Mouse (Mus musculus): ENCODE results near the gene Tcf23. TPM values are rescaled to one million over a fixed set of nuclear protein-coding genes. Genes with fewer than 3 reads are reported as not detected.

The Tcf23 gene
- total and polyA plus RNA-seq, 3 experiments: not detected

DNA sequence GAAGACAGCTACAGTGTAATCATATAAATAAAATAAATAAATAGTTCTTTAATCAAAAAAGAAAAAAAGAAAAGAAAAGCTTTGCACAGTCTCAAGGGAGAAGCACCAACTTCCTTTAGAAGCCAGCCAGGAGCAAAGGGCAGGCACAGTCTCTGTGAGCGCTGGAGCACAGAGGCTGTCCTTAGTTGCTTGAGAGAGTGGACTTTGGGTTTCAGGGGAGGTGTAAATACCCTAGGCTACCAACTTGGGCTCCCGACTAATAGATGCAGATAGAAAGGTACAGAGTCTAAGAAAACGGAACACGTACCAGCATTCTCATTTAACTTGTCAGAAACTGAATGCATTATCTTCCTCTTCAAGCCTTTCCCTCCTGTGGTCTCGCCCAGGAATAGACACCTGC, 19.8 kb upstream of the Tcf23 start:
- peaks cover 26% of the 10 kb centered on the region for H3K36me3 ChIP-seq (replicated peaks)
- H3K27me3 ChIP-seq (ENCODE audit: insufficient read depth, low read length): peaks cover 21% of the 10 kb centered on the region
- H3K4me1 ChIP-seq (ENCODE audit: insufficient read depth, low read depth, low read length): peaks cover 38% of the 10 kb centered on the region
- H3K9me3 ChIP-seq (replicated peaks): no peaks in the 10 kb centered on the region
- TF ChIP-seq TAL1 (conservative IDR thresholded peaks at IDR 0.05; ENCODE audit: low read depth, low read length) (no peak), CTCF (IDR thresholded peaks at IDR 0.05; ENCODE audit: low read depth, low read length) (no peak), POLR2AphosphoS5 (IDR thresholded peaks at IDR 0.05; ENCODE audit: insufficient replicate concordance, low read depth, low read length) (no peak), GATA2 (IDR thresholded peaks at IDR 0.05; ENCODE audit: borderline replicate concordance, low read depth, low read length) (no peak), GATA1 (IDR thresholded peaks at IDR 0.05; ENCODE audit: borderline replicate concordance, low read length) (no peak)
- DNase-seq (ENCODE audit: low spot score): no peak
- no peak overlapping the region for H3K4me3 ChIP-seq (ENCODE audit: low read depth, low read length)
- no peak for ATAC-seq (ENCODE audit: extremely low read depth, insufficient number of reproducible peaks, low FRiP score, poor library complexity, severe bottlenecking)

DNA sequence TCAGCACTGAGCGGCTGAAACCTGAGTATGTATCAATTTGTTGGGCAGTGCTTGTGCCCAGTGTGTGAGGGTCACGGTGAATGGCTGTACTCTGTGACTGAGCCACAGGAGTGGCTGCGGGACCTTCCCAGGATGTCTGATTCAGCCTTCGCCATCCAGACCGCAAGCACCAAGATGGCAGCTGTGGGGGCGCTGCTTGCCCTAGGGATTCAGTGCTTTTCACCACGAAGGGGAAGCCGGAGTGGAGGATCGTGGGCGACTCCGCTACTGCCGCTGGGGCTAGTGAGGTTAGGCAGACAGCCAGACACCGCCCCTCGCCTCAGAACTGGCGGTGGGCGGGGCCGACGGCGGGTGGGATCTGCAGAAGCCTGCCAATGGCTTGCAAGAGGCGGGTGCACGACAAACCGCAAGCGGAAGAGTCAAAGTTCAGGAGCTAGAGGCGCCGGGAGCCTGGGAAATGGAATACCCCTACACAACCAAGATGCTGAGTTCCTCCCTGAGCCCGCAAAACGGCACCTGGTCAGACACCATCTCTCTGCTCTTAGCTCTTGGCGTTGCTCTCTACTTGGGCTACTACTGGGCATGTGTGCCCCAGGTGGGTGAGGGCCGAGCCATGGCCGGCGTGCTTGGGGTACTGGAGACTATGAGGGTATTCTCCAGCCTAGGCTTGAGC, 18.7 kb upstream of the Tcf23 start:
- ATAC-seq (ENCODE audit: extremely low read depth, insufficient number of reproducible peaks, low FRiP score, poor library complexity, severe bottlenecking) (peak; percentile 92), DNase-seq (ENCODE audit: low spot score) (peak; percentile 95)
- Histone ChIP-seq H3K36me3 (replicated peaks) (peaks cover 38% of the 10 kb centered on the region), H3K27me3 (ENCODE audit: insufficient read depth, low read length) (peaks cover 15% of the 10 kb centered on the region), H3K4me1 (ENCODE audit: insufficient read depth, low read depth, low read length) (peaks cover 40% of the 10 kb centered on the region), H3K9me3 (replicated peaks) (no peaks in the 10 kb centered on the region; the same call in 1 of the 2 replicates), H3K4me3 (ENCODE audit: low read depth, low read length) (peak overlapping the region; percentile 75)
- no peak for TF ChIP-seq GATA2 (IDR thresholded peaks at IDR 0.05; ENCODE audit: borderline replicate concordance, low read depth, low read length)

DNA sequence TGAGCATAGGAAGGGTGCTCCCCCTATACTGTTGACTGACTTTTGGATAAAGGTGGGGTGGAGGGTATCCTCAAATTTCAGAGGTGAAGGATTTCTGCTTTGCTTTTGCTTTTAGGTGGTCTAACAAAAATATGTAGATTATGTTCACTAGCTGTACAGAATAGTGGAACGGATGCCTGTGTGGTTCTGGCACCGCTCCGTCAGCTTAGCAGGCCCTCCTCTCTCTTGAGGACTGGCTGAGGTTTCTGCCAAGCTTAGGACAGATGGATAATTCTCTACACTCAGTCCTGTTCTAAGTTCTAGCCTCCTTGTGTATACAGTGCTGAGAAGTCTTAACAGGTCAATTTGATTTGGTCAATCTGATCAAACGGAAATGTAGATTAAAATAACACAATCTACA, 18.0 kb upstream of the Tcf23 start:
- Histone ChIP-seq H3K27me3 (ENCODE audit: insufficient read depth, low read length) (peaks cover 9% of the 10 kb centered on the region), H3K9me3 (replicated peaks) (peaks cover 3% of the 10 kb centered on the region), H3K4me3 (ENCODE audit: low read depth, low read length) (peak overlapping the region; percentile 75), H3K4me1 (ENCODE audit: insufficient read depth, low read depth, low read length) (peaks cover 39% of the 10 kb centered on the region), H3K36me3 (replicated peaks) (peaks cover 44% of the 10 kb centered on the region)
- no peak for ATAC-seq (ENCODE audit: extremely low read depth, insufficient number of reproducible peaks, low FRiP score, poor library complexity, severe bottlenecking)
- DNase-seq (ENCODE audit: low spot score): no peak
- TF ChIP-seq GATA1 (IDR thresholded peaks at IDR 0.05; ENCODE audit: borderline replicate concordance, low read length) (no peak), CTCF (IDR thresholded peaks at IDR 0.05; ENCODE audit: low read depth, low read length) (no peak), POLR2AphosphoS5 (IDR thresholded peaks at IDR 0.05; ENCODE audit: insufficient replicate concordance, low read depth, low read length) (no peak), GATA2 (IDR thresholded peaks at IDR 0.05; ENCODE audit: borderline replicate concordance, low read depth, low read length) (no peak), TAL1 (conservative IDR thresholded peaks at IDR 0.05; ENCODE audit: low read depth, low read length) (no peak)

DNA sequence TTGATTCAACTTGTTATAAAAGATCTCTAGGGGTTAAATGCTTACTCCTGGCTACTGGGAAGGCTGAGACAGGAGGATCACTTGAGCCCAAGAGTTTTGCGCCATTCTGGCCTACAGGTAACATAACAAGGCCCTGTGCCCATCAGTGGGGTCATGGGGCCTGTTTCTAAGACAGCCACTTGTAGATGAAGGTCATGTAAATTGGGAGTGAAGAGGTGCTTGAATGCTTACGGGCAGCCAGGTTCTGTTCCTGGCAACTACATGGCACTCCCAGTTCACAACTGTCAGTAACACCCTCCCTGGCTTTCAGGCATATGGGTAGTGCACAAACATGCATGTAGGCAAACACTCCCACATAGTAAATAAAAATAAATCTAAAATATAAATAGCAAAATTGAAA, 17.5 kb upstream of the Tcf23 start:
- Histone ChIP-seq H3K9me3 (replicated peaks) (peaks cover 8% of the 10 kb centered on the region), H3K36me3 (replicated peaks) (peaks cover 49% of the 10 kb centered on the region), H3K27me3 (ENCODE audit: insufficient read depth, low read length) (peaks cover 5% of the 10 kb centered on the region), H3K4me1 (ENCODE audit: insufficient read depth, low read depth, low read length) (peaks cover 38% of the 10 kb centered on the region), H3K4me3 (ENCODE audit: low read depth, low read length) (no peak overlapping the region)
- TF ChIP-seq GATA2 (IDR thresholded peaks at IDR 0.05; ENCODE audit: borderline replicate concordance, low read depth, low read length) (no peak), CTCF (IDR thresholded peaks at IDR 0.05; ENCODE audit: low read depth, low read length) (no peak), POLR2AphosphoS5 (IDR thresholded peaks at IDR 0.05; ENCODE audit: insufficient replicate concordance, low read depth, low read length) (no peak), GATA1 (IDR thresholded peaks at IDR 0.05; ENCODE audit: borderline replicate concordance, low read length) (no peak), TAL1 (conservative IDR thresholded peaks at IDR 0.05; ENCODE audit: low read depth, low read length) (no peak)
- no peak for DNase-seq (ENCODE audit: low spot score)
- ATAC-seq (ENCODE audit: extremely low read depth, insufficient number of reproducible peaks, low FRiP score, poor library complexity, severe bottlenecking): no peak

DNA sequence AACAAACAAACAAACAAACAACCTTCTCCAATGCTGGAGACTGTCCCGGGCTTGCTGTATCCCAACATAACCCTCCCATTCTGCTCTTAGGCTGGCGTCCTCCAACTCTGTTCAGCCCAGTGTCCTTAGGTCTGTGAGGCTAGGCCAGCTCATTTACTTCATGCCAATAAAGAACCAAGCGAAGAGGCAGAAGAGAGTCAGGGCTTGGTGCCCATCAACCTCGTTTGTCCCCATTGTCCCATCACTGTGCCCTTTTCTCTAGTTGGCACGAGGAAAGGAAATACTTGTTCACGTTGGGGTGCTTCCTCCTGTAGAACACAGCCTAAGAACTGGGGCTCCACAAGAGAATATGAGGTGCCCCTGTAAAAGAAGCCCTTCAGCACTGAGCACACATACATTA, 16.8 kb upstream of the Tcf23 start:
- Histone ChIP-seq H3K9me3 (replicated peaks) (peaks cover 10% of the 10 kb centered on the region), H3K27me3 (ENCODE audit: insufficient read depth, low read length) (peaks cover 2% of the 10 kb centered on the region; the same call in 1 of the 2 replicates), H3K4me3 (ENCODE audit: low read depth, low read length) (no peak overlapping the region), H3K4me1 (ENCODE audit: insufficient read depth, low read depth, low read length) (peaks cover 38% of the 10 kb centered on the region), H3K36me3 (replicated peaks) (peaks cover 52% of the 10 kb centered on the region)
- DNase-seq (ENCODE audit: low spot score): no peak
- TF ChIP-seq POLR2AphosphoS5 (IDR thresholded peaks at IDR 0.05; ENCODE audit: insufficient replicate concordance, low read depth, low read length) (no peak), CTCF (IDR thresholded peaks at IDR 0.05; ENCODE audit: low read depth, low read length) (no peak), TAL1 (conservative IDR thresholded peaks at IDR 0.05; ENCODE audit: low read depth, low read length) (no peak), GATA1 (IDR thresholded peaks at IDR 0.05; ENCODE audit: borderline replicate concordance, low read length) (no peak), GATA2 (IDR thresholded peaks at IDR 0.05; ENCODE audit: borderline replicate concordance, low read depth, low read length) (no peak)
- no peak for ATAC-seq (ENCODE audit: extremely low read depth, insufficient number of reproducible peaks, low FRiP score, poor library complexity, severe bottlenecking)

DNA sequence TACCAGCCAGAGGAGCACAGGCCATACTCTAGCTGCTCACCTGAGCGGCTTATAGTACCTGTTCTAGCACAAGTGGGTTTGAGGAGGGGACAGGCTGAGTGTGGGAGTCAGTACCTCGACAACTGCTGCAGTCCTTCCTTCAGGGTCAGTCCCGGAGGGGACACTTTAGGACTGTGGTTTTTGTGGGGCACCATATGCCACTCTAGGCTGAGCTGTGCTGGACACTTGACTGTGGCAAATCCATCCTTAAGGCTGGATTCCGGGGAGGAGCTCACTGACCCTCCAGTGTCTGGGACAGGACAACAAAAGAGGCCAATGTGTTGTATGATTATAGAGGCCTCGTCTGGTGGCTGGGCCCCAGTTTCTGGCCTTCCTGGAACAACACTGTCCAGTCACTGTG, 15.9 kb upstream of the Tcf23 start:
- Histone ChIP-seq H3K9me3 (replicated peaks) (peaks cover 14% of the 10 kb centered on the region), H3K27me3 (ENCODE audit: insufficient read depth, low read length) (no peaks in the 10 kb centered on the region; the same call in 1 of the 2 replicates), H3K4me3 (ENCODE audit: low read depth, low read length) (no peak overlapping the region), H3K4me1 (ENCODE audit: insufficient read depth, low read depth, low read length) (peaks cover 39% of the 10 kb centered on the region), H3K36me3 (replicated peaks) (peaks cover 55% of the 10 kb centered on the region)
- ATAC-seq (ENCODE audit: extremely low read depth, insufficient number of reproducible peaks, low FRiP score, poor library complexity, severe bottlenecking) (no peak), DNase-seq (ENCODE audit: low spot score) (no peak)
- TF ChIP-seq CTCF (IDR thresholded peaks at IDR 0.05; ENCODE audit: low read depth, low read length): no peak
- TF ChIP-seq POLR2AphosphoS5 (IDR thresholded peaks at IDR 0.05; ENCODE audit: insufficient replicate concordance, low read depth, low read length): no peak
- no peak for TF ChIP-seq TAL1 (conservative IDR thresholded peaks at IDR 0.05; ENCODE audit: low read depth, low read length)
- TF ChIP-seq GATA1 (IDR thresholded peaks at IDR 0.05; ENCODE audit: borderline replicate concordance, low read length): no peak
- TF ChIP-seq GATA2 (IDR thresholded peaks at IDR 0.05; ENCODE audit: borderline replicate concordance, low read depth, low read length): no peak

All from G1E (cell line).